ENCODE assay signal across 13 mouse cellular contexts in the genomic region with DNA sequence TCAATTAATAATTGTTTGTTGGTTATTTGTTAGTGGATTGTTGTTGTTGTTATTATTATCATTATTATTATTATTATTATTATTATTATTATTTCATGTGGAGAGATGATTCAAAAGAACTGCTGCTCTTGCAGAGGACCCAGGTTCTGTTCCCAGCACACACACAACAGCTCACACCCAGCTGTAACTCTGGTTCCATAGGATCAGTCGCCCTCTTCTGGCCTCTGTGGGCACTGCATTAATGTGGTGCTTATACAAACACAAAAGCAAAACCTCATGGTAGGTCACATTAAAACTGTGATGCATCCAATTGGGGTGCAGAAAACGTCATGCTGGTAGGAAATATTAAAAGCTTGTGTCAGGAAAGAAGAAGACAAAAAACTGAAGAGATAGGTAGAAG. TPM values are rescaled to one million over a fixed set of nuclear protein-coding genes. Genes with fewer than 3 reads are reported as not detected.
DNase-seq lines count a peak whose midpoint lies in the region; ATAC-seq and TF ChIP-seq lines count a peak whose summit lies in the region.
"Had no signal": no experiment of that assay in that cellular context is flagged by ENCODE, and none has a peak within 500 bp of the region (broad histone marks: within the 10 kb centered on the region; RNA-seq: fewer than 3 reads in every experiment).

No protein-coding gene starts in this region.

- no peaks in the 10 kb centered on the region for H3K27me3 ChIP-seq in liver, embryonic 14.5 days (ENCODE audit: control insufficient read depth, insufficient read depth, low read length)
- no peaks in the 10 kb centered on the region for H3K27me3 ChIP-seq in ES-Bruce4 (ENCODE audit: control insufficient read depth, insufficient read depth, low read length, poor library complexity, severe bottlenecking)
- H3K27me3 ChIP-seq in forebrain, embryonic 16.5 days (replicated peaks; ENCODE audit: control insufficient read depth, insufficient read depth, low read length): no peaks in the 10 kb centered on the region
- H3K27me3 ChIP-seq: heart, embryonic 15.5 days had no signal

- DNase-seq in liver, embryonic 14.5 days (ENCODE audit: low read depth in 3 of 3, low spot score in 3 of 3): no peak
- no peak for DNase-seq in liver
- DNase-seq in brain, embryonic 14.5 days (ENCODE audit: low read depth): peak; percentile 4
- DNase-seq in naive thymus-derived CD4-positive, alpha-beta T cell, adult 2 months (ENCODE audit: low read depth): peak; percentile 17
- no peak for DNase-seq in ovary, postnatal 14 days (ENCODE audit: low spot score)
- no peak for DNase-seq in heart, adult 9 months (ENCODE audit: low spot score in 2 of 2)
- DNase-seq: lung, postnatal 10 days had no signal

- H3K4me3 ChIP-seq in liver, embryonic 14.5 days (ENCODE audit: insufficient read depth in 1 of 2, low read depth in 2 of 2, low read length in 2 of 2): no peak overlapping the region
- H3K4me3 ChIP-seq in ES-Bruce4 (ENCODE audit: low read depth, low read length): no peak overlapping the region
- no peak overlapping the region for H3K4me3 ChIP-seq in forebrain, embryonic 16.5 days (replicated peaks; ENCODE audit: low read length)
- H3K4me3 ChIP-seq: heart, embryonic 15.5 days had no signal

- H3K4me2 ChIP-seq in liver, embryonic 14.5 days (ENCODE audit: low read depth): no peak overlapping the region
- no peak overlapping the region for H3K4me2 ChIP-seq in forebrain, embryonic 16.5 days (ENCODE audit: low read length)
- H3K4me2 ChIP-seq: heart, embryonic 15.5 days had no signal

- H3K9me3 ChIP-seq in liver, embryonic 14.5 days (ENCODE audit: control insufficient read depth, low read length): no peaks in the 10 kb centered on the region
- H3K9me3 ChIP-seq in ES-Bruce4 (replicated peaks; ENCODE audit: control insufficient read depth, insufficient read depth, low read length, poor library complexity, severe bottlenecking): no peaks in the 10 kb centered on the region
- H3K9me3 ChIP-seq in forebrain, embryonic 16.5 days (ENCODE audit: control insufficient read depth, low read length): peaks cover 2% of the 10 kb centered on the region; the same call in 1 of the 2 replicates
- H3K9me3 ChIP-seq: heart, embryonic 15.5 days had no signal

- no peak for TF ChIP-seq EP300 in liver, embryonic 14.5 days (IDR thresholded peaks at IDR 0.05; ENCODE audit: low read depth)
- TF ChIP-seq EP300 in ES-Bruce4 (IDR thresholded peaks at IDR 0.05; ENCODE audit: insufficient read depth, low read depth, low read length): no peak

- no peak for TF ChIP-seq POLR2A in ES-Bruce4 (IDR thresholded peaks at IDR 0.05; ENCODE audit: insufficient read depth, low read length)
- no peak for TF ChIP-seq POLR2A in brain, embryonic 14.5 days (IDR thresholded peaks at IDR 0.05; ENCODE audit: borderline replicate concordance, extremely low read depth, insufficient read depth, insufficient read length, poor library complexity, severe bottlenecking)

- WGBS in liver, embryonic 14.5 days (ENCODE audit: insufficient replicate concordance): 25% methylated on average over 2 of the region's 2 CpGs
- WGBS in forebrain, embryonic 16.5 days: 40% methylated on average over 2 of the region's 2 CpGs

- no peaks in the 10 kb centered on the region for H3K4me1 ChIP-seq in liver, embryonic 14.5 days (replicated peaks; ENCODE audit: control insufficient read depth in 2 of 2, insufficient read depth in 2 of 2, low read length in 1 of 2)
- H3K4me1 ChIP-seq in ES-Bruce4 (ENCODE audit: control insufficient read depth, insufficient read depth, low read length): no peaks in the 10 kb centered on the region
- no peaks in the 10 kb centered on the region for H3K4me1 ChIP-seq in forebrain, embryonic 16.5 days (replicated peaks; ENCODE audit: control insufficient read depth, insufficient read depth, low read length)
- H3K4me1 ChIP-seq: heart, embryonic 15.5 days had no signal

- no peak overlapping the region for H3K9ac ChIP-seq in liver, embryonic 14.5 days (replicated peaks)
- no peak overlapping the region for H3K9ac ChIP-seq in ES-Bruce4 (ENCODE audit: low read depth, poor library complexity, severe bottlenecking)
- no peak overlapping the region for H3K9ac ChIP-seq in forebrain, embryonic 16.5 days (replicated peaks; ENCODE audit: low read depth, low read length)
- H3K9ac ChIP-seq: heart, embryonic 15.5 days had no signal

- H3K27ac ChIP-seq in liver, embryonic 14.5 days: no peak overlapping the region
- no peak overlapping the region for H3K27ac ChIP-seq in ES-Bruce4 (ENCODE audit: insufficient read depth, low read length)
- H3K27ac ChIP-seq in forebrain, embryonic 16.5 days (ENCODE audit: low read length): no peak overlapping the region
- H3K27ac ChIP-seq: heart, embryonic 15.5 days had no signal

- ATAC-seq in liver, embryonic 14.5 days (ENCODE audit: insufficient read depth): no peak
- no peak for ATAC-seq in forebrain, embryonic 16.5 days

- no peaks in the 10 kb centered on the region for H3K36me3 ChIP-seq in liver, embryonic 14.5 days (replicated peaks; ENCODE audit: control insufficient read depth, insufficient read depth, low read depth)
- no peaks in the 10 kb centered on the region for H3K36me3 ChIP-seq in ES-Bruce4 (ENCODE audit: control insufficient read depth, insufficient read depth, low read length, poor library complexity, severe bottlenecking)
- no peaks in the 10 kb centered on the region for H3K36me3 ChIP-seq in forebrain, embryonic 16.5 days (ENCODE audit: control insufficient read depth, insufficient read depth)
- H3K36me3 ChIP-seq: heart, embryonic 15.5 days had no signal

- TF ChIP-seq CTCF in liver, embryonic 14.5 days (IDR thresholded peaks at IDR 0.05; ENCODE audit: low read depth): 0 out of 2 replicates have a peak, but pooled peaks have one; percentile 24
- TF ChIP-seq CTCF in ES-Bruce4 (IDR thresholded peaks at IDR 0.05; ENCODE audit: low read depth, low read length): peak; percentile 18
- TF ChIP-seq CTCF in brain, embryonic 14.5 days (IDR thresholded peaks at IDR 0.05; ENCODE audit: borderline replicate concordance, extremely low read depth, insufficient read depth, insufficient read length): no peak

RNA-seq across cellular contexts. Expression of a gene that starts 12.4 kb away (rescaled TPM):
- polyA plus RNA-seq in liver, embryonic 14.5 days (2012; rRNA removed): not detected in 2 replicates
- polyA plus RNA-seq in liver, embryonic 14.5 days (2014; fragmentation: Nextera tagmentation; extraction: Ambion mirVana): not detected in 2 replicates
- polyA plus RNA-seq in ES-Bruce4 (2011; ENCODE audit: insufficient read depth, insufficient read length, low read depth, missing spikeins): not detected in 2 replicates
- polyA plus RNA-seq in brain, embryonic 14.5 days (2012; rRNA removed): not detected in 2 replicates
- polyA plus RNA-seq in forebrain, embryonic 16.5 days (2015; fragmentation: Nextera tagmentation; extraction: Ambion mirVana): not detected in 2 replicates
- polyA plus RNA-seq: embryonic facial prominence, embryonic 14.5 days; heart, embryonic 15.5 days; neural tube, embryonic 14.5 days; urinary bladder, adult 2 months had no signal

RNA-seq across cellular contexts. Expression of a gene that starts 22.6 kb away (rescaled TPM):
- not detected in 2 replicates for polyA plus RNA-seq in liver, embryonic 14.5 days (2012; rRNA removed)
- not detected in 2 replicates for polyA plus RNA-seq in liver, embryonic 14.5 days (2014; fragmentation: Nextera tagmentation; extraction: Ambion mirVana)
- polyA plus RNA-seq in ES-Bruce4 (2011; ENCODE audit: insufficient read depth, insufficient read length, low read depth, missing spikeins): not detected in 2 replicates
- polyA plus RNA-seq in brain, embryonic 14.5 days (2012; rRNA removed): not detected in 2 replicates
- polyA plus RNA-seq in forebrain, embryonic 16.5 days (2015; fragmentation: Nextera tagmentation; extraction: Ambion mirVana): not detected in 2 replicates
- polyA plus RNA-seq: embryonic facial prominence, embryonic 14.5 days; heart, embryonic 15.5 days; neural tube, embryonic 14.5 days; urinary bladder, adult 2 months had no signal

RNA-seq across cellular contexts. Expression of a gene that starts 37.2 kb away (rescaled TPM):
- polyA plus RNA-seq in liver, embryonic 14.5 days (2012; rRNA removed): 0.17 TPM in 2 replicates
- polyA plus RNA-seq in liver, embryonic 14.5 days (2014; fragmentation: Nextera tagmentation; extraction: Ambion mirVana): not detected in 2 replicates
- 0.94 TPM in 1 of 2 replicates, not detected in the other for polyA plus RNA-seq in ES-Bruce4 (2011; ENCODE audit: insufficient read depth, insufficient read length, low read depth, missing spikeins)
- polyA plus RNA-seq in brain, embryonic 14.5 days (2012; rRNA removed): 0.37 and 0.59 TPM in 2 replicates
- polyA plus RNA-seq in forebrain, embryonic 16.5 days (2015; fragmentation: Nextera tagmentation; extraction: Ambion mirVana): not detected in 2 replicates
- polyA plus RNA-seq: embryonic facial prominence, embryonic 14.5 days; heart, embryonic 15.5 days; neural tube, embryonic 14.5 days had no signal

Comparison
In these comparisons a context has a peak if more than half of its experiments do, and no peak if none do; other contexts are left out.
1. DNase-seq: peak in brain, embryonic 14.5 days (single experiment) and naive thymus-derived CD4-positive, alpha-beta T cell, adult 2 months (single experiment); none in liver, embryonic 14.5 days (0 of 3), liver (single experiment), ovary, postnatal 14 days (single experiment) and heart, adult 9 months (0 of 2).